In the genomic region with DNA sequence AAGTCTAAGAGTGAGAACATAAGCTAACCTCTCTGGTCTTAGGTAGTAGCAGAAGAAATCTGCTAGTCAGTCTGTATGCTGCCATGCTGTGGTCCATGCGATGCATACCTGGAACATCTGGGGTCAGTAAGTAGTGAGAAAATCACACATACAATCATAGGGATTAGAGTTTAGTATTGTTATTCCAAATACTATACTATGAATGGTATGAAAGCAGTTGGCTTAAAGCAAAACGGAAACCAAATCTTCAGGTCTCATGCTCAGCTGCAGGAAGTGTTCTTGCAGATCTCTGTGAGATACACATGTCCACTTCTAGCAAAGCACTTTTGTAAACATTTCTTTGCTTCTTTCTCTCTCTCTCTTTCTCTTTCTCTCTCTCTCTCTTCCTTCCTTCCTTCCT, we compare ENCODE assay signal across 27 mouse cellular contexts. TPM values are rescaled to one million over a fixed set of nuclear protein-coding genes. Genes with fewer than 3 reads are reported as not detected.
DNase-seq lines count a peak whose midpoint lies in the region; ATAC-seq and TF ChIP-seq lines count a peak whose summit lies in the region.
"Had no signal": no experiment of that assay in that cellular context is flagged by ENCODE, and none has a peak within 500 bp of the region (broad histone marks: within the 10 kb centered on the region; RNA-seq: fewer than 3 reads in every experiment).

No protein-coding gene starts in this region.

- no peak for TF ChIP-seq CTCF in thymus, adult 2 months (IDR thresholded peaks at IDR 0.05; ENCODE audit: borderline replicate concordance, control insufficient read depth, extremely low read depth, insufficient read depth, low read length, poor library complexity)
- no peak for TF ChIP-seq CTCF in lung, adult 2 months (IDR thresholded peaks at IDR 0.05; ENCODE audit: insufficient read depth, low read length)

- peaks cover 100% of the 10 kb centered on the region for H3K79me2 ChIP-seq in macrophage (ENCODE audit: inconsistent target)

- peak; percentile 84 for ATAC-seq in activated CD4-positive, CD25-positive, alpha-beta regulatory T cell, adult 4 months
- ATAC-seq: forebrain, embryonic 14.5 days had no signal

- H3K36me3 ChIP-seq in thymus, adult 2 months (ENCODE audit: control insufficient read depth, insufficient read depth, low read length): no peaks in the 10 kb centered on the region
- peaks cover 34% of the 10 kb centered on the region for H3K36me3 ChIP-seq in macrophage (ENCODE audit: inconsistent target)
- H3K36me3 ChIP-seq: embryonic facial prominence, embryonic 12.5 days; hindbrain, embryonic 10.5 days; limb, embryonic 15.5 days; midbrain, embryonic 12.5 days had no signal

- WGBS in thymus, adult 2 months: 33% methylated on average over 2 of the region's 2 CpGs
- WGBS in macrophage (ENCODE audit: missing documents): 47% methylated on average over 2 of the region's 2 CpGs
- WGBS in lung, adult 2 months: 57% methylated on average over 2 of the region's 2 CpGs

- no peak for TF ChIP-seq POLR2A in thymus, adult 2 months (IDR thresholded peaks at IDR 0.05; ENCODE audit: control insufficient read depth, extremely low read depth, insufficient read depth, low read length, poor library complexity)
- TF ChIP-seq POLR2A in lung, adult 2 months (IDR thresholded peaks at IDR 0.05; ENCODE audit: borderline replicate concordance, extremely low read depth, low read depth, low read length): no peak

- no peak overlapping the region; the same call in 1 of the 2 replicates for H3K27ac ChIP-seq in thymus, adult 2 months (ENCODE audit: control insufficient read depth, insufficient read depth, low read length)
- H3K27ac ChIP-seq in macrophage: 0 out of 2 replicates have a peak overlapping the region, but pooled peaks have one; percentile 7
- H3K27ac ChIP-seq: embryonic facial prominence, embryonic 12.5 days; hindbrain, embryonic 10.5 days; limb, embryonic 15.5 days; midbrain, embryonic 12.5 days had no signal

- H3K4me1 ChIP-seq in thymus, adult 2 months (replicated peaks; ENCODE audit: control insufficient read depth, insufficient read depth, low read length): peaks cover 2% of the 10 kb centered on the region
- H3K4me1 ChIP-seq in lung, adult 2 months (ENCODE audit: control insufficient read depth, insufficient read depth, low read length): no peaks in the 10 kb centered on the region
- H3K4me1 ChIP-seq: embryonic facial prominence, embryonic 12.5 days; hindbrain, embryonic 10.5 days; limb, embryonic 15.5 days; midbrain, embryonic 12.5 days had no signal

- H3K27me3 ChIP-seq in thymus, adult 2 months (ENCODE audit: control insufficient read depth, insufficient read depth, low read length): no peaks in the 10 kb centered on the region
- H3K27me3 ChIP-seq: embryonic facial prominence, embryonic 12.5 days; limb, embryonic 15.5 days; midbrain, embryonic 12.5 days had no signal

- H3K4me3 ChIP-seq in thymus, adult 2 months (ENCODE audit: control insufficient read depth, insufficient read depth, low read length): no peak overlapping the region
- no peak overlapping the region for H3K4me3 ChIP-seq in macrophage (ENCODE audit: inconsistent target)
- no peak overlapping the region for H3K4me3 ChIP-seq in lung, adult 2 months (replicated peaks; ENCODE audit: extremely low read depth, low read depth, low read length)
- H3K4me3 ChIP-seq: embryonic facial prominence, embryonic 12.5 days; hindbrain, embryonic 10.5 days; limb, embryonic 15.5 days; midbrain, embryonic 12.5 days had no signal

- DNase-seq in thymus, postnatal 25 days: peak; percentile 19
- no peak for DNase-seq in thymus, adult 2 months
- DNase-seq in urinary bladder, postnatal 25 days (ENCODE audit: low spot score): no peak
- DNase-seq in lung, adult 2 months: no peak
- no peak for DNase-seq in gastrocnemius, adult 8-10 months (ENCODE audit: low spot score in 2 of 2)
- DNase-seq: cerebellum, adult 8-10 months; gastrocnemius, postnatal 36 days; kidney, adult 2 months; kidney, postnatal 10 days; layer of hippocampus, postnatal 36 days; right cerebral cortex, postnatal 25 days had no signal

RNA-seq across cellular contexts. Expression of a gene that starts 10.2 kb away (rescaled TPM):
- 32.2 and 40.4 TPM in 2 replicates for polyA plus RNA-seq in thymus, adult 2 months (2012; rRNA removed)
- 100 to 1,000 TPM; 242 to 258 TPM for polyA plus RNA-seq in activated CD4-positive, CD25-positive, alpha-beta regulatory T cell, adult 4 months (2017; shearing (Covaris generic))
- 100 to 1,000 TPM in 3 of 26 experiments, 10 to 100 TPM in 23; 15.7 to 110 (median 77.8) TPM for total RNA-seq in macrophage (2018; cell fraction: chromatin; rRNA removed)
- total RNA-seq in macrophage (2018; cell fraction: cytosol; rRNA removed): 100 to 1,000 TPM in 20 of 26 experiments, 10 to 100 TPM in 6; 70.1 to 159 (median 117) TPM
- 100 to 1,000 TPM in 9 of 26 experiments, 10 to 100 TPM in 17; 36.5 to 139 (median 79.4) TPM for total RNA-seq in macrophage (2018; cell fraction: nucleus; rRNA removed)
- 84.8 to 185 TPM (median 109 TPM) in 3 replicates for polyA plus RNA-seq in macrophage (2018)
- polyA plus RNA-seq in lung, adult 2 months (2012; rRNA removed): 3.8 and 6.1 TPM in 2 replicates
- total RNA-seq in gastrocnemius, adult 8-10 months (2022): under 1 TPM in 3 of 4 experiments, not detected in 1; 0.17 to 0.27 (median 0.22) TPM

RNA-seq across cellular contexts. Expression of a gene that starts 10.3 kb away (rescaled TPM):
- polyA plus RNA-seq in thymus, adult 2 months (2012; rRNA removed): 20.8 and 21.6 TPM in 2 replicates
- polyA plus RNA-seq in activated CD4-positive, CD25-positive, alpha-beta regulatory T cell, adult 4 months (2017; shearing (Covaris generic)): 10 to 100 TPM; 17.1 to 17.2 TPM
- 100 to 1,000 TPM in 3 of 26 experiments, 10 to 100 TPM in 23; 36.6 to 109 (median 66.1) TPM for total RNA-seq in macrophage (2018; cell fraction: chromatin; rRNA removed)
- total RNA-seq in macrophage (2018; cell fraction: cytosol; rRNA removed): 10 to 100 TPM; 43.8 to 80.1 (median 68.6) TPM
- 100 to 1,000 TPM in 3 of 26 experiments, 10 to 100 TPM in 23; 39.4 to 128 (median 62.4) TPM for total RNA-seq in macrophage (2018; cell fraction: nucleus; rRNA removed)
- 50.8 to 76.2 TPM (median 59.4 TPM) in 3 replicates for polyA plus RNA-seq in macrophage (2018)
- polyA plus RNA-seq in lung, adult 2 months (2012; rRNA removed): 10.9 and 14.7 TPM in 2 replicates
- total RNA-seq in gastrocnemius, adult 8-10 months (2022): 100 to 1,000 TPM; 130 to 182 (median 149) TPM

RNA-seq across cellular contexts. Expression of a gene that starts 40.3 kb away (rescaled TPM):
- polyA plus RNA-seq in thymus, adult 2 months (2012; rRNA removed): 0.15 TPM in 1 of 2 replicates, not detected in the other
- not detected for polyA plus RNA-seq in activated CD4-positive, CD25-positive, alpha-beta regulatory T cell, adult 4 months (2017; shearing (Covaris generic))
- 10 to 100 TPM in 8 of 26 experiments, 1 to 10 TPM in 16, not detected in 2; 1.3 to 19.9 (median 8.2) TPM for total RNA-seq in macrophage (2018; cell fraction: chromatin; rRNA removed)
- total RNA-seq in macrophage (2018; cell fraction: cytosol; rRNA removed): under 1 TPM in 5 of 26 experiments, not detected in 21; 0.29 to 0.88 (median 0.36) TPM
- 1 to 10 TPM in 17 of 26 experiments, under 1 TPM in 2, not detected in 7; 0.92 to 5.0 (median 2.5) TPM for total RNA-seq in macrophage (2018; cell fraction: nucleus; rRNA removed)
- polyA plus RNA-seq in macrophage (2018): not detected in 3 replicates
- not detected in 2 replicates for polyA plus RNA-seq in lung, adult 2 months (2012; rRNA removed)
- total RNA-seq in gastrocnemius, adult 8-10 months (2022): not detected
- total RNA-seq: adrenal gland, adult 2 months; gastrocnemius, postnatal 36 days; heart, adult 8-10 months; layer of hippocampus, adult 18-20 months; layer of hippocampus, postnatal 36 days; left cerebral cortex, postnatal 36 days had no signal
- polyA plus RNA-seq: adrenal gland, adult 2 months; cortical plate, adult 2 months; embryonic facial prominence, embryonic 12.5 days; forebrain, embryonic 14.5 days; heart, embryonic 16.5 days; hindbrain, embryonic 10.5 days; kidney, adult 2 months; limb, embryonic 15.5 days; liver, embryonic 16.5 days; midbrain, embryonic 12.5 days; neural tube, embryonic 14.5 days; urinary bladder, adult 2 months had no signal

RNA-seq across cellular contexts. Expression of a gene that starts 40.8 kb away (rescaled TPM):
- 2.5 and 3.0 TPM in 2 replicates for polyA plus RNA-seq in thymus, adult 2 months (2012; rRNA removed)
- polyA plus RNA-seq in activated CD4-positive, CD25-positive, alpha-beta regulatory T cell, adult 4 months (2017; shearing (Covaris generic)): 1 to 10 TPM; 2.1 to 3.0 TPM
- total RNA-seq in macrophage (2018; cell fraction: chromatin; rRNA removed): 10 to 100 TPM in 1 of 26 experiments, 1 to 10 TPM in 25; 1.2 to 10.7 (median 3.9) TPM
- total RNA-seq in macrophage (2018; cell fraction: cytosol; rRNA removed): 1 to 10 TPM in 2 of 26 experiments, under 1 TPM in 24; 0.17 to 1.6 (median 0.43) TPM
- 10 to 100 TPM in 2 of 26 experiments, 1 to 10 TPM in 24; 1.3 to 12.8 (median 2.9) TPM for total RNA-seq in macrophage (2018; cell fraction: nucleus; rRNA removed)
- 0.42 to 0.85 TPM (median 0.52 TPM) in 3 replicates for polyA plus RNA-seq in macrophage (2018)
- polyA plus RNA-seq in lung, adult 2 months (2012; rRNA removed): 0.70 and 1.0 TPM in 2 replicates
- total RNA-seq in gastrocnemius, adult 8-10 months (2022): 1 to 10 TPM in 3 of 4 experiments, under 1 TPM in 1; 0.92 to 2.5 (median 1.8) TPM
- polyA plus RNA-seq: adrenal gland, adult 2 months had no signal

RNA-seq across cellular contexts. Expression of a gene that starts 50.9 kb away (rescaled TPM):
- polyA plus RNA-seq in thymus, adult 2 months (2012; rRNA removed): 0.40 and 0.62 TPM in 2 replicates
- polyA plus RNA-seq in activated CD4-positive, CD25-positive, alpha-beta regulatory T cell, adult 4 months (2017; shearing (Covaris generic)): under 1 TPM; 0.19 to 0.25 TPM
- total RNA-seq in macrophage (2018; cell fraction: chromatin; rRNA removed): 1 to 10 TPM in 24 of 26 experiments, under 1 TPM in 2; 0.46 to 5.2 (median 3.3) TPM
- under 1 TPM in 25 of 26 experiments, not detected in 1; 0.05 to 0.55 (median 0.26) TPM for total RNA-seq in macrophage (2018; cell fraction: cytosol; rRNA removed)
- 1 to 10 TPM in 23 of 26 experiments, under 1 TPM in 3; 0.52 to 5.1 (median 2.5) TPM for total RNA-seq in macrophage (2018; cell fraction: nucleus; rRNA removed)
- polyA plus RNA-seq in macrophage (2018): 0.14 to 0.44 TPM (median 0.25 TPM) in 3 replicates
- polyA plus RNA-seq in lung, adult 2 months (2012; rRNA removed): not detected in 2 replicates
- not detected for total RNA-seq in gastrocnemius, adult 8-10 months (2022)
- total RNA-seq: adrenal gland, adult 2 months; gastrocnemius, postnatal 36 days; heart, adult 8-10 months; layer of hippocampus, adult 18-20 months; layer of hippocampus, postnatal 36 days; left cerebral cortex, postnatal 36 days had no signal
- polyA plus RNA-seq: adrenal gland, adult 2 months; cortical plate, adult 2 months; embryonic facial prominence, embryonic 12.5 days; forebrain, embryonic 14.5 days; heart, embryonic 16.5 days; hindbrain, embryonic 10.5 days; kidney, adult 2 months; limb, embryonic 15.5 days; liver, embryonic 16.5 days; midbrain, embryonic 12.5 days; neural tube, embryonic 14.5 days; urinary bladder, adult 2 months had no signal
